Mouse (Mus musculus) midbrain, embryonic 14.5 days (tissue): ENCODE measurements around the gene Nrsn1. TPM values are rescaled to one million over a fixed set of nuclear protein-coding genes. Genes with fewer than 3 reads are reported as not detected.
A peak's percentile ranks its signal among the peaks of the same experiment; 100 is the strongest.
"Not testable (repeated sequence)": the region's sequence is repeated elsewhere in the genome, so short reads cannot be mapped to it uniquely, and the experiment has no call there.

Experiments
- ATAC-seq: fragments of 200-750 bp; cut with Nextera tagmentation; 2 replicates; pipeline ENCODE4 v1.8.0; 2017; ENCODE audit warnings: moderate number of reproducible peaks, moderate library complexity; ENCODE audit not compliant: low FRiP score, low TSS enrichment
- DNase-seq: peaks from one replicate; pipeline ENCODE4 v3.0.0-alpha.2; 2015
- H3K27ac ChIP-seq: fragments of 300-500 bp; sonication (generic); replicated peaks from 2 replicates; pipeline ENCODE4 v1.5.1; 2014; ENCODE audit warnings: mild to moderate bottlenecking, low read depth, low read length, moderate library complexity
- H3K27me3 ChIP-seq: fragments of 300-500 bp; sonication (generic); 2 replicates; pipeline ENCODE4 v1.6.1; 2014; ENCODE audit warnings: low read length, control low read depth, mixed read lengths; ENCODE audit not compliant: control insufficient read depth, insufficient read depth
- H3K36me3 ChIP-seq: fragments of 300-500 bp; sonication (generic); 2 replicates; pipeline ENCODE4 v1.6.1; 2014; ENCODE audit warnings: low read length, control low read depth; ENCODE audit not compliant: control insufficient read depth, insufficient read depth
- H3K4me1 ChIP-seq: fragments of 300-500 bp; sonication (generic); 2 replicates; pipeline ENCODE4 v1.6.1; 2014; ENCODE audit warnings: mild to moderate bottlenecking, antibody characterized with exemption, low read length, control low read depth; ENCODE audit not compliant: control insufficient read depth, insufficient read depth
- H3K4me2 ChIP-seq: fragments of 300-500 bp; sonication (generic); 2 replicates; pipeline ENCODE4 v1.6.1; 2014; ENCODE audit warnings: mild to moderate bottlenecking, low read length, moderate library complexity
- H3K4me3 ChIP-seq: fragments of 300-500 bp; sonication (generic); replicated peaks from 2 replicates; pipeline ENCODE4 v1.5.1; 2014; ENCODE audit warnings: low read depth, low read length
- H3K9ac ChIP-seq: fragments of 300-500 bp; sonication (generic); replicated peaks from 2 replicates; pipeline ENCODE4 v1.6.1; 2014; ENCODE audit warnings: mild to moderate bottlenecking, low read length, moderate library complexity
- H3K9me3 ChIP-seq: fragments of 300-500 bp; sonication (generic); 2 replicates; pipeline ENCODE4 v1.6.1; 2016; ENCODE audit warnings: low read length, control low read depth, mixed read lengths; ENCODE audit not compliant: control insufficient read depth
- WGBS: fragments of 180-500 bp; shearing (Covaris S2); extraction: QIAGEN DNeasy Blood & Tissue Kit; methylation state at CpG from one replicate; pipeline ENCODE4 v1.1.7; 2014; 5-methylcytosine and 5-hydroxymethylcytosine counted together
- polyA plus RNA-seq: library from polyadenylated mRNA; unstranded; fragments of >200 nt; fragmentation: Nextera tagmentation; extraction: Ambion mirVana; gene quantifications from 2 replicates; pipeline ENCODE4 v1.2.1, GENCODE M21; 2014

The Nrsn1 gene
- polyA plus RNA-seq, result 59.5 and 60.1 TPM in 2 replicates

- peak within 1 kb of the TSS; percentile 67 for H3K4me2 ChIP-seq
- not testable (repeated sequence) for H3K27me3 ChIP-seq, H3K9me3 ChIP-seq, ATAC-seq, H3K36me3 ChIP-seq, H3K4me1 ChIP-seq, DNase-seq
- H3K9ac ChIP-seq, result peak within 1 kb of the TSS; percentile 62
- WGBS, result 50% methylated on average over 2 of the region's 2 CpGs
- peak within 1 kb of the TSS; percentile 45 for H3K4me3 ChIP-seq
- H3K27ac ChIP-seq, result peak within 1 kb of the TSS; percentile 67
These were observed at the start of gene Nrsn1 for GRCm38 (mm10) chr13:25270402-25270801. Nrsn1 (minus strand) TSS chr13:25270502.

- H3K4me2 ChIP-seq, result no peak overlapping the region
- H3K27me3 ChIP-seq, result no peaks in the 10 kb centered on the region
- ATAC-seq (no peak), DNase-seq (no peak)
- H3K4me3 ChIP-seq, result no peak overlapping the region
- no peak overlapping the region for H3K9ac ChIP-seq
- H3K36me3 ChIP-seq, result no peaks in the 10 kb centered on the region
- no peak overlapping the region for H3K27ac ChIP-seq
- H3K4me1 ChIP-seq, result no peaks in the 10 kb centered on the region
- 88% methylated on average over 2 of the region's 2 CpGs for WGBS
- H3K9me3 ChIP-seq, result no peaks in the 10 kb centered on the region
These were observed 41.8 kb upstream of the Nrsn1 start for GRCm38 (mm10) chr13:25312059-25312458.

- Histone ChIP-seq H3K36me3 (no peaks in the 10 kb centered on the region), H3K4me3 (no peak overlapping the region), H3K27me3 (no peaks in the 10 kb centered on the region), H3K27ac (no peak overlapping the region), H3K9ac (no peak overlapping the region), H3K4me1 (no peaks in the 10 kb centered on the region), H3K9me3 (no peaks in the 10 kb centered on the region), H3K4me2 (no peak overlapping the region)
- ATAC-seq, result no peak
- DNase-seq, result no peak
These were observed 39.8 kb upstream of the Nrsn1 start for GRCm38 (mm10) chr13:25310068-25310467.

- Histone ChIP-seq H3K4me2 (no peak overlapping the region), H3K4me1 (no peaks in the 10 kb centered on the region), H3K27ac (no peak overlapping the region), H3K9ac (no peak overlapping the region), H3K36me3 (no peaks in the 10 kb centered on the region), H3K4me3 (no peak overlapping the region), H3K9me3 (no peaks in the 10 kb centered on the region), H3K27me3 (no peaks in the 10 kb centered on the region)
- 83% methylated on average over 1 of the region's 1 CpGs for WGBS
- DNase-seq (no peak), ATAC-seq (no peak)
These were observed 18.4 kb upstream of the Nrsn1 start for GRCm38 (mm10) chr13:25288736-25289135.

- H3K9ac ChIP-seq, result no peak overlapping the region
- no peak overlapping the region for H3K4me3 ChIP-seq
- no peak overlapping the region for H3K27ac ChIP-seq
- H3K4me1 ChIP-seq, result no peaks in the 10 kb centered on the region
- ATAC-seq, result no peak
- DNase-seq, result no peak
- H3K36me3 ChIP-seq, result no peaks in the 10 kb centered on the region
- H3K9me3 ChIP-seq, result no peaks in the 10 kb centered on the region
- H3K27me3 ChIP-seq, result no peaks in the 10 kb centered on the region
- no peak overlapping the region for H3K4me2 ChIP-seq
- WGBS, result 60% methylated on average over 5 of the region's 5 CpGs
These were observed 4.7 kb upstream of the Nrsn1 start for GRCm38 (mm10) chr13:25274934-25275565.

- Histone ChIP-seq H3K9ac (no peak overlapping the region), H3K27me3 (no peaks in the 10 kb centered on the region), H3K9me3 (no peaks in the 10 kb centered on the region), H3K36me3 (no peaks in the 10 kb centered on the region), H3K4me1 (peaks cover 9% of the 10 kb centered on the region; the same call in 1 of the 2 replicates), H3K27ac (no peak overlapping the region), H3K4me3 (no peak overlapping the region), H3K4me2 (no peak overlapping the region)
- DNase-seq (no peak), ATAC-seq (no peak)
- 77% methylated on average over 4 of the region's 4 CpGs for WGBS
These were observed 1.9 kb upstream of the Nrsn1 start for GRCm38 (mm10) chr13:25272189-25272588.

- H3K27me3 ChIP-seq, result no peaks in the 10 kb centered on the region
- WGBS, result 1% methylated on average over 41 of the region's 42 CpGs
These were observed 583 bp downstream of the Nrsn1 start for GRCm38 (mm10) chr13:25269569-25270268.

GRCm38 (mm10) chr13:25269039-25269438, 1.3 kb downstream of the Nrsn1 start:
- Histone ChIP-seq H3K9ac (peak overlapping the region; percentile 62; the same call in 1 of the 2 replicates), H3K4me2 (peak overlapping the region; percentile 67), H3K27ac (no peak overlapping the region), H3K27me3 (no peaks in the 10 kb centered on the region), H3K4me1 (peaks cover 9% of the 10 kb centered on the region; the same call in 1 of the 2 replicates), H3K9me3 (no peaks in the 10 kb centered on the region), H3K4me3 (peak overlapping the region; percentile 45), H3K36me3 (no peaks in the 10 kb centered on the region)
- DNase-seq (peak; percentile 70), ATAC-seq (no peak)
- WGBS, result 20% methylated on average over 2 of the region's 2 CpGs

More at GRCm38 (mm10) chr13:25269569-25270268, 583 bp downstream of the Nrsn1 start:
- Histone ChIP-seq H3K4me3 (peak overlapping the region; percentile 45), H3K9me3 (no peaks in the 10 kb centered on the region), H3K27ac (peak overlapping the region; percentile 67), H3K4me1 (peaks cover 9% of the 10 kb centered on the region; the same call in 1 of the 2 replicates), H3K4me2 (peak overlapping the region; percentile 67), H3K9ac (peak overlapping the region; percentile 62), H3K36me3 (no peaks in the 10 kb centered on the region)
- ATAC-seq (peak; percentile 96), DNase-seq (peak; percentile 95)

- no peak overlapping the region for H3K9ac ChIP-seq
- ATAC-seq (no peak), DNase-seq (no peak)
- H3K4me1 ChIP-seq, result no peaks in the 10 kb centered on the region
- no peak overlapping the region for H3K4me3 ChIP-seq
- no peaks in the 10 kb centered on the region for H3K27me3 ChIP-seq
- WGBS, result 86% methylated on average over 4 of the region's 4 CpGs
- H3K36me3 ChIP-seq, result no peaks in the 10 kb centered on the region
- H3K27ac ChIP-seq, result no peak overlapping the region
- no peaks in the 10 kb centered on the region for H3K9me3 ChIP-seq
- no peak overlapping the region for H3K4me2 ChIP-seq
These were observed 7.6 kb downstream of the Nrsn1 start for GRCm38 (mm10) chr13:25262748-25263147.
